Mouse (Mus musculus): ENCODE measurements around the gene Runx2.

- no peak for TF ChIP-seq CTCF (IDR thresholded peaks at IDR 0.05; ENCODE audit: control insufficient read depth, insufficient read depth, low read length)
- TF ChIP-seq POLR2A (IDR thresholded peaks at IDR 0.05; ENCODE audit: borderline replicate concordance, control insufficient read depth, low read depth, low read length), result no peak
These were observed 25.4 kb downstream of the Runx2 start for GRCm38 (mm10) chr17:44788982-44789747.
